Mouse (Mus musculus) cerebellum, adult 2 months (tissue): ENCODE measurements at regions not wholly inside any gene's neighbourhood (a gene's known extent, or its start where the extent isn't known, plus 50 kb on each side); places are given as distances from the start of the nearest gene placed in this dataset.
A peak's percentile ranks its signal among the peaks of the same experiment; 100 is the strongest.

Experiments
- DNase-seq, 2 experiments: peaks; one replicate each; pipeline ENCODE4 v3.0.0; 2021
- H3K27ac ChIP-seq: fragments of 200-500 bp; 2 replicates; pipeline ENCODE4 v1.5.1; 2012; ENCODE audit warnings: low read length, control low read depth, inconsistent platforms; ENCODE audit not compliant: insufficient read depth
- H3K27me3 ChIP-seq: fragments of 200-500 bp; 2 replicates; pipeline ENCODE4 v1.6.1; 2012; ENCODE audit warnings: inconsistent platforms, mild to moderate bottlenecking, low read length, moderate library complexity; ENCODE audit not compliant: control insufficient read depth, insufficient read depth
- H3K4me1 ChIP-seq: fragments of 200-500 bp; 2 replicates; pipeline ENCODE4 v1.6.1; 2011; ENCODE audit warnings: low read length; ENCODE audit not compliant: control insufficient read depth, insufficient read depth
- H3K4me3 ChIP-seq: fragments of 200-500 bp; replicated peaks from 2 replicates; pipeline ENCODE3; 2011; ENCODE audit warnings: mild to moderate bottlenecking, low read depth, low read length, control low read depth; ENCODE audit not compliant: insufficient read depth
- CTCF ChIP-seq: fragments of 200-500 bp; IDR thresholded peaks from 2 replicates; pipeline ENCODE4 v1.5.1; 2011; ENCODE audit warnings: low read depth, mild to moderate bottlenecking, control low read depth, low read length, moderate library complexity, borderline replicate concordance; ENCODE audit not compliant: insufficient read depth
- POLR2A ChIP-seq: fragments of 200-500 bp; IDR thresholded peaks from 2 replicates; pipeline ENCODE4 v1.6.1; 2011; ENCODE audit warnings: low read length, control low read depth, borderline replicate concordance; ENCODE audit not compliant: insufficient read depth
- WGBS: fragments of 180-500 bp; shearing (Covaris S2); methylation state at CpG from one replicate; pipeline ENCODE4 v1.1.7; 2018; 5-methylcytosine and 5-hydroxymethylcytosine counted together

DNA sequence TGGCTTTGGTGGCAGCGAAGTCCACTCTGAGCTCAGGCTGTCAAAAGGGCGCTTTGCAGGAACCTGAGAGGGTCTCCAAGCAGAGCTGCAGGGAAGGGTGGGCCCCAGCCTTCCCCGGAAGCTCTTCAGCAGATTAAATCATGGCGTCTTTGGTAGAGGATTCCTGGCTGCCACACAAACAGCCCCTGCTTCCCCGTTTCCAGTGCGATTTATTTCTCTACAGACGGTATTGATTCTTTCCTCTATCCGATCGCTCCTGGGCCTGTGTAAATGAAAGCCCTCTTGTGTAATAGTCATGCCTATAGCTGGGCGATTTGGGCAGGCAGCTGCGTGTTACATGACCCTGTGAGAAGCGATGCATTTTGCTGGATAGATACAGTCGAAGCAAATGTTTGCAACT lies 897.8 kb upstream of the Car8 start:
- no peak for TF ChIP-seq POLR2A
- Histone ChIP-seq H3K4me3 (no peak overlapping the region), H3K27ac (peak overlapping the region; percentile 96), H3K27me3 (no peaks in the 10 kb centered on the region), H3K4me1 (peaks cover 17% of the 10 kb centered on the region; the same call in 1 of the 2 replicates)
- WGBS = 40% methylated on average over 13 of the region's 13 CpGs
- DNase-seq = no peak

DNA sequence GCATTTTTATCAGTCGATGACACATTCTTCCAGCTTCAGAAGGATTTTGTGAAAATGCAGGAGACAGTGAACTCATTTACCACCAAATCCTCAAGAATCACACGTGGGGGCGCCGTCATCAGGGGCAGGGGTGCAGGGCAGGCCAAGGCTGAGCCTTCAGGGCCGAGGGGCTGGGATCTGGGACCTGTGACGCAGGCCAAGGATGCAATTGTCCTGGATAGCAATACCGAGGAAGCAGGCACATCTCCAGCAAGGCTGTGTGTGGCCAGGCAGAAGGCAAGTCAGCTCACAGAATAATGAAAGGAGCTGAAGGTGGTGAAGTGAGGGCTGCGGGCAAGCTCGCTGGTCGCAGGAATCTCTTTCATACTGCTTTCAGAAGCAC lies 897.3 kb upstream of the Car8 start:
- DNase-seq = peak; percentile 84 to 87

DNA sequence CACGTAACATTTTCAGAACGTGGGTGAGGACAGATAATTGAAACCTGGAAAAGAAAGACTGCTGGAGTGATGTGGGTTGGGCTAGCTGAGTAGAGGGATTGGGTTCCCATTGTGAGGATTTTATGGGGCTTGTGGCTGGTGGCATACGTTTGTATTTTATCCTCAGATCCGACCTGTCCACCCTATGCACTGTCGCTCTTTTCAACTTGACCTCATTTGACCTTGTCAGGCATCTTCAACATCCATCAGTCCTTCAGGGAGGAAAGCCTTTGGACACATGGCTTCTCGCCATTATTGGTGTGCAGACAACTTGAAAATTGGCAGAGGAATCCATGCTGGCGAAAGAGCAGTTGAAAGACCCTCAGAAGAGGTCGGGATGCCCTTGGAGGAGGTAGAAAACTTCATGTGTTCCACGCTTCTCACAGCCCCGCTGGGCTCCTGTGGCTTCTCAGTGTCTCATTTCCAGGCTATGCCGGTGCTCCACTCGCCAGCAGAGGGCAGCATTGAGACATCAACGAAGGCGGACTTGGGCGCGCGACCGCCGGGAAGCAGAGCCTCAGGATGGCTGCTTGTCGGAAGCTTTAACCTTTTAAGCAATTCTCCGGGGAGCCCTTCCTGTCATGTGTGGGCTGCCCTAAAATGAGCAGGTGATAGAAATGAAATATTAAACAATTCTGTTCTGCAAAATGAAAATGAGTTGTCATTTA lies 896.8 kb upstream of the Car8 start:
- peaks cover 17% of the 10 kb centered on the region; the same call in 1 of the 2 replicates for H3K4me1 ChIP-seq
- no peaks in the 10 kb centered on the region for H3K27me3 ChIP-seq
- 5% methylated on average over 21 of the region's 21 CpGs for WGBS
- peak overlapping the region; percentile 30 for H3K4me3 ChIP-seq
- H3K27ac ChIP-seq = peak overlapping the region; percentile 96; the same call in 1 of the 2 replicates
- TF ChIP-seq CTCF (peak; percentile 80), POLR2A (no peak)
- DNase-seq = peak; percentile 94 to 98

More for the DNA sequence above, 897.3 kb upstream of the Car8 start:
- Histone ChIP-seq H3K27me3 (no peaks in the 10 kb centered on the region), H3K4me3 (peak overlapping the region; percentile 30), H3K27ac (peak overlapping the region; percentile 96), H3K4me1 (peaks cover 17% of the 10 kb centered on the region; the same call in 1 of the 2 replicates)
- peak; percentile 58; the same call in 1 of the 2 replicates for TF ChIP-seq POLR2A
- TF ChIP-seq CTCF = 0 out of 2 replicates have a peak, but pooled peaks have one; percentile 12
- WGBS = 0% methylated on average over 10 of the region's 10 CpGs

DNA sequence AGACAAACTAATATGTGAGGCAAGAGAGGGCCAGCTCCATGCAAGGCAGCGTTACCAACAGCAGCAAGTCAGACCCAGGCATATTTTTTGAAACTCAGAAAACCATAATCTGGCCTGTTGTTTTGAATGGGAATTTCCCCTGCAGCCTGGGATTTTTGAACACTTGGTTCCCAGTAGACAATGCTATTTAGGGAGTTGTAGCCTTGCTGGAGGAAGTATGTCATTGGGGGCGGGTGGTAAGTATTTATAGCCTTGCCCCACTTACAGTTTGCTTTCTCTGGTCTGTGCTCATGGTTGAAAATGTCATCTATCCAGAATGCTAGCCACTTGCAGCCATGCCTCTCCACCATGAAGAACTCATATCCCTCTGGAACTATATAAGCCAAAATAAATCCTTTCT lies 894.9 kb upstream of the Car8 start:
- Histone ChIP-seq H3K4me3 (no peak overlapping the region), H3K4me1 (peaks cover 17% of the 10 kb centered on the region; the same call in 1 of the 2 replicates), H3K27ac (peak overlapping the region; percentile 35; the same call in 1 of the 2 replicates), H3K27me3 (no peaks in the 10 kb centered on the region)
- DNase-seq = peak; percentile 57 to 80
- TF ChIP-seq POLR2A (no peak), CTCF (no peak)
- WGBS = 24% methylated on average over 2 of the region's 2 CpGs

DNA sequence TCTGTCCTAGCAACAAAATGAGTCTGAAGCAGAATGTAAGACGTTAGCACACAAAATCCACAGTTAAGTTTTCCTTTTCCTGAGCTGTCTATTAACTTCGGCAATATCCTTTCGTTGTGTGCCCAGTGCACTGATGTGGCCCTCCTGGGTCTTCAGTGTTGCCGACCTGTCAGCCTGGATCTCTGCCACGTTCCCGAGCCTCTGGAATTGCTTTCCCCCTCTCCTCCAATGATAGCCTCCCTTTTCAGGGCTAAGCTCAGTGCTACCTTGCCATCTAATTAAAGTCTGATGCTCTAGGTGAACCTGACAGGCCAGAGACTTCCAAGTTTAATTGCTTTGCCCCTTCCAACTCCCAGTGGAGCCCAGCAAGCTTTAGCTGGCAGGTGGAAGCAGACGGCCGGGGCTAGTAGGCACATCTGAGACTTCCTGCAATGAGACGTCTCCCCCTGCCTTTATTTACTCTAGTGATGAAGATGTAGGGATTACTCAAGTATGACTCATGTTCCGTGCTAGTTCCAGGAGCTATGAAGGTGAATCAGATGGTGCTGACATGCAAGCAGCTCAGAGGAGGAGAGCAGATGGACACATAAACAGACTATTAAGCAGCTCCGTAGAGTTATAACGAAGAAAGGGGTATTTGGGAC lies 894.3 kb upstream of the Car8 start:
- H3K4me1 ChIP-seq = peaks cover 17% of the 10 kb centered on the region; the same call in 1 of the 2 replicates
- H3K4me3 ChIP-seq = no peak overlapping the region
- H3K27ac ChIP-seq = peak overlapping the region; percentile 35; the same call in 1 of the 2 replicates
- WGBS = 28% methylated on average over 12 of the region's 12 CpGs
- no peaks in the 10 kb centered on the region for H3K27me3 ChIP-seq
- DNase-seq = peak in 1 of 2 experiments; percentile 82
- TF ChIP-seq POLR2A = no peak
- no peak for TF ChIP-seq CTCF

DNA sequence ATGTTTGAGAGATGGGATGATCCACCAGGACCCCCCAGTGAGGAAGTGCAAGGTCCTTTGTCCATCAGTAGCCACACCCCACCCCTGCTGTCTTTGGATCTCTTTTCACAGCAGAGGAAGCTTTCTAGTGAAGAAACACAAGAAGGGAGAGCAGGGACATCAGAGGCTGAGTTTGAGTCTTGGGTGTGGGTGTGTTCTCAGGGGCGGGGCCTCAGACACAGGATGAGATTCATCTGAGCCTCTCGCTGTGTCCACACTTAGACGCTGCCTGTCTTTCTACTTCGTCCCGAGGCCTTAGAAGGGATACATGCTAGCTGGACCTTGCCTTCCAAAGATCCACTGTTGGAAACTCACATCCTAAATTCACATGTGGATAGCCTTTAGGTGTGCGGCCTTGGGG lies 893.5 kb upstream of the Car8 start:
- 89% methylated on average over 6 of the region's 6 CpGs for WGBS
- TF ChIP-seq CTCF (no peak), POLR2A (no peak)
- DNase-seq = peak in 1 of 2 experiments; percentile 10

DNA sequence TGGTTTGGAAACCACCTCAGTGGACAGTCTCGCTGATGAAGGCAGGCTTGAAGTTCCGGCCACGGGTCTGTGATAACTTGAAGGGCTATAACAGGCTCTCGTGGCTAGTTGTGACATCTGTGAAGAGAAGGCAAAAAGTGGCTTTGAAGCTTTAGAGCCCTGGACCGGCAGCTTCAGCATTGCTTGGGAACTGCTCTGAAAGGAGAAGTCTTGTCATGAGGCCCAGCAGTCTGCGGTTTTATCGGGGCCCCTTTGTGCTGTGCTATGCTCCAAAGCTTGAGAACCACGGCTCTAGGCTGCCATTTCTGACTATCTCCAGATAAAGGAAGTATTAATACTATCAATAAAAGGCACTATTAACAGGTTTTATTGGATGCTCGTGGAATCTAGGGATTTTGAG lies 892.8 kb upstream of the Car8 start:
- 93% methylated on average over 9 of the region's 9 CpGs for WGBS

More for the DNA sequence above, 893.5 kb upstream of the Car8 start:
- peaks cover 17% of the 10 kb centered on the region; the same call in 1 of the 2 replicates for H3K4me1 ChIP-seq
- no peak overlapping the region for H3K27ac ChIP-seq
- no peaks in the 10 kb centered on the region for H3K27me3 ChIP-seq
- H3K4me3 ChIP-seq = no peak overlapping the region

More for the DNA sequence above, 892.8 kb upstream of the Car8 start:
- no peaks in the 10 kb centered on the region for H3K27me3 ChIP-seq
- peak in 1 of 2 experiments; percentile 7 for DNase-seq
- H3K4me1 ChIP-seq = peaks cover 17% of the 10 kb centered on the region; the same call in 1 of the 2 replicates
- H3K27ac ChIP-seq = no peak overlapping the region
- TF ChIP-seq CTCF (no peak), POLR2A (no peak)
- no peak overlapping the region for H3K4me3 ChIP-seq
